Mouse (Mus musculus) heart, postnatal 0 days (tissue): ENCODE results near the gene A930004D18Rik. TPM values are rescaled to one million over a fixed set of nuclear protein-coding genes. Genes with fewer than 3 reads are reported as not detected.
A peak's percentile ranks its signal among the peaks of the same experiment; 100 is the strongest.

Source experiments
- ATAC-seq: fragments of 200-750 bp; cut with Nextera tagmentation; 2 replicates; pipeline ENCODE4 v1.8.0; 2017; ENCODE audit warnings: low read depth, moderate number of reproducible peaks, moderate library complexity; ENCODE audit not compliant: insufficient read depth
- DNase-seq: peaks from one replicate; pipeline ENCODE4 v3.0.0-alpha.2; 2016; ENCODE audit warnings: low spot score
- H3K27ac ChIP-seq: fragments of 300-500 bp; sonication (generic); 2 replicates; pipeline ENCODE4 v1.5.1; 2014; ENCODE audit warnings: low read depth, mild to moderate bottlenecking
- H3K27me3 ChIP-seq: fragments of 300-500 bp; sonication (generic); 2 replicates; pipeline ENCODE4 v1.6.1; 2014; ENCODE audit warnings: low read length, mixed read lengths; ENCODE audit not compliant: control insufficient read depth, insufficient read depth
- H3K36me3 ChIP-seq: fragments of 300-500 bp; sonication (generic); replicated peaks from 2 replicates; pipeline ENCODE4 v1.6.1; 2014; ENCODE audit warnings: low read length, mixed read lengths; ENCODE audit not compliant: control insufficient read depth, insufficient read depth
- H3K4me1 ChIP-seq: fragments of 300-500 bp; sonication (generic); 2 replicates; pipeline ENCODE4 v1.6.1; 2014; ENCODE audit warnings: antibody characterized with exemption; ENCODE audit not compliant: control insufficient read depth, insufficient read depth
- H3K4me2 ChIP-seq: fragments of 300-500 bp; sonication (generic); 2 replicates; pipeline ENCODE4 v1.6.1; 2014; ENCODE audit warnings: low read depth, mild to moderate bottlenecking, low read length, moderate library complexity
- H3K4me3 ChIP-seq: fragments of 300-500 bp; sonication (generic); 2 replicates; pipeline ENCODE4 v1.5.1; 2014; ENCODE audit warnings: low read depth, low read length
- H3K9ac ChIP-seq: fragments of 300-500 bp; sonication (generic); replicated peaks from 2 replicates; pipeline ENCODE4 v1.6.1; 2014; ENCODE audit warnings: low read depth, low read length, mixed read lengths
- H3K9me3 ChIP-seq: fragments of 300-500 bp; sonication (generic); replicated peaks from 2 replicates; pipeline ENCODE4 v1.6.1; 2016; ENCODE audit warnings: low read length; ENCODE audit not compliant: control insufficient read depth
- CTCF ChIP-seq: IDR thresholded peaks from 2 replicates; pipeline ENCODE4 v1.5.1; 2016; ENCODE audit warnings: antibody characterized with exemption, control low read depth, low read depth
- EP300 ChIP-seq: IDR thresholded peaks from 2 replicates; pipeline ENCODE4 v1.6.1; 2016; ENCODE audit warnings: antibody characterized with exemption, low read depth
- WGBS: fragments of 180-500 bp; shearing (Covaris S2); extraction: QIAGEN DNeasy Blood & Tissue Kit; methylation state at CpG from one replicate; pipeline ENCODE4 v1.1.7; 2014; 5-methylcytosine and 5-hydroxymethylcytosine counted together
- polyA plus RNA-seq: library from polyadenylated mRNA; unstranded; fragments of >200 nt; fragmentation: Nextera tagmentation; extraction: Ambion mirVana; gene quantifications from 2 replicates; pipeline ENCODE4 v1.2.1, GENCODE M21; 2015
- total RNA-seq: library from RNA; depleted of rRNA; stranded (reverse); fragments of >200 nt; gene quantifications from 2 replicates; pipeline ENCODE4 v1.2.3, GENCODE M21; 2014; ENCODE audit warnings: low replicate concordance

A930004D18Rik gene
- total and polyA plus RNA-seq, 2 experiments from 2014 or later, result 3.5 to 8.4 TPM

DNA sequence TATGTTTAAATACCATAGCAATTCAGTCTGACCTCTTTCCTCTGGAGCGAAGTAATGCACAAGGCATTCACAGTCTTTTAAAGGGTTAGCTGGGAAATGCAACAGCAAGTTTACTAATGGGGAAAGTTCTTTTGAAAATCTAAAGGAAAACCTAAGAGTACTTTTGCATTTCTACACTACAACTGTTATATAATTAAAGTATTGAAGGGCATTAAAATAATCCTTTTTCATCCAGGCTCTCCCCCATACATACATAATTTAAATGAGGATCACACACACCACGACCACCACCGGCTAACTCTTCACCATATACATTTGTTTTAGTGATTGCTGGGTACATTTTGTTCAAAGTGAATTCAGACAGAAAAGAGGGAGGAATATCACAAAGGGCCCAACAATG, 15.0 kb upstream of the A930004D18Rik start:
- no peak overlapping the region for H3K27ac ChIP-seq
- DNase-seq (no peak), ATAC-seq (no peak)
- no peaks in the 10 kb centered on the region for H3K36me3 ChIP-seq
- H3K27me3 ChIP-seq, result no peaks in the 10 kb centered on the region
- H3K4me3 ChIP-seq, result no peak overlapping the region
- peaks cover 25% of the 10 kb centered on the region for H3K4me1 ChIP-seq
- WGBS, result 88% methylated on average over 3 of the region's 3 CpGs
- H3K4me2 ChIP-seq, result no peak overlapping the region
- TF ChIP-seq EP300, result no peak
- no peak for TF ChIP-seq CTCF
- H3K9me3 ChIP-seq, result no peaks in the 10 kb centered on the region
- H3K9ac ChIP-seq, result no peak overlapping the region

DNA sequence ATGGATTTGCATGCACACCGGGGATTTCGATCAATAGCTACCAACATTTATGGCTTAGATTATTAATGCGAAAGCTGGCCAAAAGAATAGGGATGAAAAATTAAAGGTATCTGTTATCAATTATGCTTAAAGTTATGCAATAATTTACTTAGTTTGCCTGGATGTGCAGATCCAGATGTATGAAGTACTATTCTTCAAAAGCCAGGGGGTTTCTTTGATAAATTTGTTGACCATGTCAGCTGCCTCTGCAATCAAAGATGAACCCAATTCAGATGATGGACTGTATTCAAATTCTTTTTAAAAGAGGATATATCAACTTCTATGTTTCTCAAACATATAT, 14.3 kb upstream of the A930004D18Rik start:
- whole genome bisulfite sequencing, result 88% methylated on average over 3 of the region's 3 CpGs
- Histone ChIP-seq H3K36me3 (no peaks in the 10 kb centered on the region), H3K9ac (no peak overlapping the region), H3K27ac (no peak overlapping the region), H3K4me2 (no peak overlapping the region), H3K27me3 (no peaks in the 10 kb centered on the region), H3K9me3 (no peaks in the 10 kb centered on the region), H3K4me3 (no peak overlapping the region), H3K4me1 (peaks cover 25% of the 10 kb centered on the region)
- TF ChIP-seq CTCF (no peak), EP300 (no peak)
- DNase-seq, result no peak
- ATAC-seq, result no peak

DNA sequence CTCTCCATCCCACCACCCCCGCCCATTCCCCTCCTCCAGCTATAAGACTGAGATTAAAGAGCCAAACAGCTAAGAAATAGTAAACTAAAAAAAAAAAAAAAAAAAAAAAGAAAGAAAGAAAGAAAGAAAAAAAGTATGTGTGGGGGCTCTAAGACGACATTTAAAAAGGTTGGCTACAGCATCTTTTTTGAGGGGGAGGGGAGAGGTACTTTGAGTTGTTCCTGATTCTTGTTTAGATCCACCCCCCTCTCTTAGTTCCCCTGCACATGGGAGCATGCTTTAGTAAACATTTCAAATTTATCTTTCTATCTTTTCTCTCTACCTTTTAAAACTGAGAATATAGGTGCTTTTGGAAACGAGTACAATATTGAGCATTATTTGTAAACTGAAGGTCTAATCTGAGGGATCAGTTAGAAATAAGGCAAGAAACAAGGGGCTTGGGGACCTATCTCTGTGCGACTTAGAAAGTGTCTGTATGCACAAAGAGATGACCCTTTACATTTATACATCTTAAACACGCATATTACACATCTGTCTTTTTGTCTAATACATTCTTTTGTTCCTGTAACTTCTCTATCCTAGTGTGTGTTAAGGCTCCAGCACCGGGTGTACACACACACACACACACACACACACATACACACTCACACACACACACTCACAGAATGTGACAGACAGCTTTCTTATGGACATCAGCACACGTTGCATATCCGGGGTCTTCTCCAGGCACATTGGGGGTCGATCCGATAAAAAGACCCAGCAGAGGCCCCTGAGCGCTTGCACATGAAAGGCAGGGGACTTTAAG, 13.7 kb upstream of the A930004D18Rik start:
- DNase-seq, result no peak
- H3K9ac ChIP-seq, result peak overlapping the region; percentile 58; the same call in 1 of the 2 replicates

DNA sequence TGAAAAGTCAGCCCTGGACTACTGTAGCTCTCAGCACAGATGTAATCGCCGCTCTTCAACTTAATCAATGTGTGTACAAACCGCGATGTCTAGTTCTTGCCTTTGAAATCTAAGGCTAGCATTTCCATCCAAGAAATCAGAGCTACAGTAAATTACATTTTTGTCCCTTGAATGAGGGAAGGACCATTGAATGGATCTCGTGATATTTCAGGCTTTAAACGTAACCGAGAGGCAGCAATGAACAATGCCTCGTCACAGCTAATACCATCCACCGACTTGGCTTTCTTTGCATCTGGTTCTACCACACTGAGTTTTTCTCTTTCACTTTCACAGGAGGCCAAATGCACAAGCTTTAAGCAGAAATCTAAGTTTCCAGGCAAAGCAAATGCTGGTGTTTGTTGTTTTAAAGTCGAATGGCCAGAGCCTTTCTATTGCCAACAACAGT, 13.0 kb upstream of the A930004D18Rik start:
- no peaks in the 10 kb centered on the region for H3K27me3 ChIP-seq
- DNase-seq (no peak), ATAC-seq (no peak)
- WGBS, result 6% methylated on average over 10 of the region's 10 CpGs
- H3K4me3 ChIP-seq, result peak overlapping the region; percentile 95
- H3K9me3 ChIP-seq, result no peaks in the 10 kb centered on the region
- peak overlapping the region; percentile 78 for H3K4me2 ChIP-seq
- H3K36me3 ChIP-seq, result no peaks in the 10 kb centered on the region
- peak overlapping the region; percentile 58; the same call in 1 of the 2 replicates for H3K9ac ChIP-seq
- H3K4me1 ChIP-seq, result peaks cover 32% of the 10 kb centered on the region
- TF ChIP-seq CTCF (no peak), EP300 (no peak)
- peak overlapping the region; percentile 99 for H3K27ac ChIP-seq

More for the DNA sequence above, 13.7 kb upstream of the A930004D18Rik start:
- Histone ChIP-seq H3K9me3 (no peaks in the 10 kb centered on the region), H3K27me3 (no peaks in the 10 kb centered on the region), H3K4me3 (peak overlapping the region; percentile 95), H3K4me1 (peaks cover 25% of the 10 kb centered on the region), H3K4me2 (peak overlapping the region; percentile 78), H3K36me3 (no peaks in the 10 kb centered on the region), H3K27ac (peak overlapping the region; percentile 99)
- TF ChIP-seq EP300 (no peak), CTCF (no peak)
- no peak for ATAC-seq
- 50% methylated on average over 11 of the region's 11 CpGs for WGBS

- Histone ChIP-seq H3K4me2 (peak overlapping the region; percentile 78), H3K36me3 (no peaks in the 10 kb centered on the region), H3K9ac (peak overlapping the region; percentile 58), H3K4me3 (peak overlapping the region; percentile 95), H3K4me1 (peaks cover 35% of the 10 kb centered on the region), H3K27ac (peak overlapping the region; percentile 99), H3K27me3 (no peaks in the 10 kb centered on the region), H3K9me3 (no peaks in the 10 kb centered on the region)
- ATAC-seq, result no peak
- DNase-seq, result no peak
- WGBS, result 16% methylated on average over 2 of the region's 2 CpGs
- TF ChIP-seq CTCF (no peak), EP300 (no peak)
These were observed 12.5 kb upstream of the A930004D18Rik start for GRCm38 (mm10) chr2:18050018-18050417.

DNA sequence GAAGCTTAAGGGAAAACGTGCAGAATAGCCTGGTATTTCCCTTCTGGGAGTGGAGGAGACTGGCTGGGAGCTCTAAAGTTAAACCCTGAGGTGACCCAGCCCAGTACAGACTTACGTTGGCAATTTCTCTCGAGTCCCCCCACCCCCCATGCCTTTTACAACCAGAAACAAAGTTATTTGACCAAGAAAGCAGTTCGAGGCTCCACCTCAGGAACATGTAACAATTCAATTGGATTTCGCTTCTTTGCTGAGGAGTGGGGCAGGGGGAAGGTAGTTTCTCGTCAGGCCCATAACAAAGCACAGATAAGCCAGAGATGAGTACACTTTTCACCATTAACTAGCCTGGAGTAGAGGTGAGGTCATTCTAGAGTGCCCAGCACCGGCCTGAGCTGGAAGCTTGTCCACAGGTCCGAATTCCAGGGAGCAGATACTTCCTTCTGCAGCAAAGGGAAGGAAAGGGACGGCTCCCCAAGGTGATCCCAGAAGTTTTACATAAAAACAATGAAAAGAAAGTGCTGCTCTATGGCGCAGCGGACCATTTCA, 11.8 kb upstream of the A930004D18Rik start:
- TF ChIP-seq CTCF (no peak), EP300 (no peak)
- H3K4me1 ChIP-seq, result peaks cover 37% of the 10 kb centered on the region
- peak overlapping the region; percentile 78 for H3K4me2 ChIP-seq
- H3K27me3 ChIP-seq, result no peaks in the 10 kb centered on the region
- H3K4me3 ChIP-seq, result peak overlapping the region; percentile 95
- DNase-seq, result peak; percentile 64
- 9% methylated on average over 11 of the region's 11 CpGs for WGBS
- H3K9ac ChIP-seq, result peak overlapping the region; percentile 58
- H3K27ac ChIP-seq, result peak overlapping the region; percentile 99
- no peaks in the 10 kb centered on the region for H3K36me3 ChIP-seq
- H3K9me3 ChIP-seq, result no peaks in the 10 kb centered on the region
- ATAC-seq, result 0 out of 2 replicates have a peak, but pooled peaks have one; percentile 7
